Mouse (Mus musculus): Measurements from ENCODE around the gene Zpbp2.
"Not testable (repeated sequence)": the region's sequence is repeated elsewhere in the genome, so short reads cannot be mapped to it uniquely, and the experiment has no call there.

Gene Zpbp2

GRCm38 (mm10) chr11:98589306-98589705 is 38.4 kb downstream of the Zpbp2 start:
- DNase-seq (ENCODE audit: low read depth, low spot score), result no peak

GRCm38 (mm10) chr11:98590548-98591445 is 39.9 kb downstream of the Zpbp2 start:
- no peak for DNase-seq (ENCODE audit: low read depth, low spot score)

GRCm38 (mm10) chr11:98595021-98595420 is 44.1 kb downstream of the Zpbp2 start:
- DNase-seq (ENCODE audit: low read depth, low spot score), result no peak

- no peak for DNase-seq (ENCODE audit: low read depth, low spot score)
Measured at GRCm38 (mm10) chr11:98595473-98595872, 44.6 kb downstream of the Zpbp2 start.

- DNase-seq (ENCODE audit: low read depth, low spot score), result no peak
Measured at GRCm38 (mm10) chr11:98595955-98596354, 45.1 kb downstream of the Zpbp2 start.

GRCm38 (mm10) chr11:98597363-98597762 is 46.5 kb downstream of the Zpbp2 start:
- DNase-seq (ENCODE audit: low read depth, low spot score), result peak; percentile 91

GRCm38 (mm10) chr11:98597991-98598390 is 47.1 kb downstream of the Zpbp2 start, which contains the start of gene Lrrc3c:
Gene Lrrc3c, plus strand, starts transcription at chr11:98598291.
- no peak for DNase-seq (ENCODE audit: low read depth, low spot score)

GRCm38 (mm10) chr11:98598851-98599290 is 48.0 kb downstream of the Zpbp2 start:
- DNase-seq (ENCODE audit: low read depth, low spot score), result no peak

- peak; percentile 44 for DNase-seq (ENCODE audit: low read depth, low spot score)
Measured at GRCm38 (mm10) chr11:98599291-98599690, 48.4 kb downstream of the Zpbp2 start.

GRCm38 (mm10) chr11:98602090-98602690 is 51.3 kb downstream of the Zpbp2 start:
- peak; percentile 94 for DNase-seq (ENCODE audit: low read depth, low spot score)

GRCm38 (mm10) chr11:98603953-98604352 is 53.1 kb downstream of the Zpbp2 start:
- DNase-seq (ENCODE audit: low read depth, low spot score), result no peak

GRCm38 (mm10) chr11:98604911-98605310 is 54.0 kb downstream of the Zpbp2 start:
- not testable (repeated sequence) for DNase-seq (ENCODE audit: low read depth, low spot score)

GRCm38 (mm10) chr11:98606763-98607162 is 55.9 kb downstream of the Zpbp2 start:
- DNase-seq (ENCODE audit: low read depth, low spot score), result peak; percentile 78

Data from ZHBTc4 (cell line).